Mouse (Mus musculus): ENCODE measurements around the gene Pdlim4.
"Not testable (repeated sequence)": the region's sequence is repeated elsewhere in the genome, so short reads cannot be mapped to it uniquely, and the experiment has no call there.

Pdlim4 gene

DNA sequence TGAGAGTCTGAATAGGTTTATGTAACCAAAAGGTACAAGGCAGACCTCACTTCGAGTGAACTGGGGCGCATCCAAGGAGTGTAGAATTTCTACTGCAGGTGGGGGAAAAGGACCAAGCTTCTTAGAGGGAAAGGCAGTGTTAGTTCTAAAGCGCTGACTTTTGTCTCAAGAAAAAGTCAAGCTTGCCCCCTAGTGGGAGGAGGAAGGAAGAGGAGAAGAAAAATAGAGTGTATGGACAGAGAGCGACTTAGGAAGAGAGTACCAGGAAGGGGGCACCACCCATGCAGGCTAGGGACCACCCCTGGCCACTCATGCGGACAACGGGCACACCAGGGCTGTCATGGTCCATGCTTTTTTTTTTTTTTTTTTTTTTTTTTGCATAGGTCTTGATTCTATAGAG, 14.6 kb downstream of the Pdlim4 start:
- peaks cover 13% of the 10 kb centered on the region for H3K27me3 ChIP-seq (ENCODE audit: insufficient read depth, low read length)
- peaks cover 46% of the 10 kb centered on the region for H3K4me1 ChIP-seq (replicated peaks; ENCODE audit: low read depth, low read length)
- TF ChIP-seq CTCF (conservative IDR thresholded peaks at IDR 0.05; ENCODE audit: low read length) (peak; percentile 44), POU5F1 (IDR thresholded peaks at IDR 0.05; ENCODE audit: borderline replicate concordance, low read length) (no peak), NANOG (IDR thresholded peaks at IDR 0.05; ENCODE audit: borderline replicate concordance, low read length) (no peak)
- H3K4me3 ChIP-seq (replicated peaks; ENCODE audit: low read length) = no peak overlapping the region
- H3K9me3 ChIP-seq (ENCODE audit: low read length) = no peaks in the 10 kb centered on the region
- no peaks in the 10 kb centered on the region for H3K36me3 ChIP-seq (ENCODE audit: insufficient read depth, low read length)

DNA sequence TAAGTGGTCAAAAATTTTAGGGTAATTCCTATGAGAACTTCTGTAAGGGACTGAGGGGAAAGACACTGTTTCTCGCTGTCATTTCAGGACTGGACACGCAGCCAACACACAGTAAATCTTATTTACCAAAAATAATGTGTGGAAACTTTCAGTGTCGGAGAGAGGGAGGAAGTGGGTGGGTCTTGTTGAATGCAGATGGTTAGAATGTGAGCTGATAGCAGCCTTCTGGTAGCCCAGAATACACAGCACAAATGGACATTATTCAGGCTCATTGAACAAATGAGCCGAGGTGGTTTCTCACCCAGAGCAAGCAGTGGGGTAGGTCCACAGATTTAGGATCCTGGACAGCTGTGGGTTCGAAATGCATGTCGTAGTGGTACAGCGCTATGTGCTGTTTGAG, 15.7 kb downstream of the Pdlim4 start:
- Histone ChIP-seq H3K9me3 (ENCODE audit: low read length) (no peaks in the 10 kb centered on the region), H3K4me1 (replicated peaks; ENCODE audit: low read depth, low read length) (peaks cover 34% of the 10 kb centered on the region), H3K27me3 (ENCODE audit: insufficient read depth, low read length) (peaks cover 13% of the 10 kb centered on the region), H3K36me3 (ENCODE audit: insufficient read depth, low read length) (no peaks in the 10 kb centered on the region), H3K4me3 (replicated peaks; ENCODE audit: low read length) (no peak overlapping the region)
- TF ChIP-seq CTCF (conservative IDR thresholded peaks at IDR 0.05; ENCODE audit: low read length) = no peak
- no peak for TF ChIP-seq POU5F1 (IDR thresholded peaks at IDR 0.05; ENCODE audit: borderline replicate concordance, low read length)
- no peak for TF ChIP-seq NANOG (IDR thresholded peaks at IDR 0.05; ENCODE audit: borderline replicate concordance, low read length)

DNA sequence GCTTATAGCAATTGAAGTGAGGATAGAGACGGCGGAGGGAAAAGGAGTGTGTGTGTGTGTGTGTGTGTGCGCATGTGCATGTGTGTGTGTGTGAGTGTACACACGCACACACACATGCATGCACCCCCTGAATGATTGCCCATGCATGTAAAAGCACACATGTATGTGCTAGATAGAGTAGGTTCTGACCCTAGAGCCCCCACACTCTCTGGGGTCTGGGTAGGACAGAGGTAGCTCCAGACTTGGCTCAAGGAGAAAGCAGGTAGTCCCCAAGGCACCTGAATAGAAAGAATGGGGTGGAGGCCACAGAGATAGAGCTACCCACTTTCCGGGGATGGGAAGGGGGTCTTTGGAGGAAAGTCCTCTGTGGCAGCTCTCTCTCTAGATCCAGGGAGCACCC, 16.7 kb downstream of the Pdlim4 start:
- peaks cover 24% of the 10 kb centered on the region for H3K4me1 ChIP-seq (replicated peaks; ENCODE audit: low read depth, low read length)
- H3K4me3 ChIP-seq (replicated peaks; ENCODE audit: low read length) = no peak overlapping the region
- H3K36me3 ChIP-seq (ENCODE audit: insufficient read depth, low read length) = no peaks in the 10 kb centered on the region
- peaks cover 13% of the 10 kb centered on the region for H3K27me3 ChIP-seq (ENCODE audit: insufficient read depth, low read length)
- H3K9me3 ChIP-seq (ENCODE audit: low read length) = no peaks in the 10 kb centered on the region
- TF ChIP-seq NANOG (IDR thresholded peaks at IDR 0.05; ENCODE audit: borderline replicate concordance, low read length) (no peak), POU5F1 (IDR thresholded peaks at IDR 0.05; ENCODE audit: borderline replicate concordance, low read length) (no peak), CTCF (conservative IDR thresholded peaks at IDR 0.05; ENCODE audit: low read length) (no peak)

DNA sequence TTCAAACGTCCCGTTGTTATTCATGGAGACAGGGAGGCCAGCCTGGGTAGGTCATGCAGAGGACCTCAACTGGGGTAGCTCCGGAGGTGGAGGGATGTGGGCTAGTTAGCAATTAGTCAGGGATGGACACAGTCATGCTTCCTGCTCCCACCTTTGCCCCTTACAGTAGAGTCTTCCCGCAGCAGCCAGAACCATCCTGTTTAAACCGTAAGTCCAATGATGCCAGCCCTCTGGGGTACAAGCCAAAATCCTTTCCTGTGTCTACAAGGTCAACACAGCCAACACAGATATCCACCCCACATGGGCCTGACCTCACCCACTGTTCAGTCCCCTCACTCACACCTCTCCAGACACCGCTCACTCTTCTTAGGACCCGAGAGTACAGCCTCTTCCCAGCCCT, 17.7 kb downstream of the Pdlim4 start:
- H3K9me3 ChIP-seq (ENCODE audit: low read length) = no peaks in the 10 kb centered on the region
- TF ChIP-seq POU5F1 (IDR thresholded peaks at IDR 0.05; ENCODE audit: borderline replicate concordance, low read length) (no peak), CTCF (conservative IDR thresholded peaks at IDR 0.05; ENCODE audit: low read length) (no peak), NANOG (IDR thresholded peaks at IDR 0.05; ENCODE audit: borderline replicate concordance, low read length) (no peak)
- H3K36me3 ChIP-seq (ENCODE audit: insufficient read depth, low read length) = no peaks in the 10 kb centered on the region
- H3K27me3 ChIP-seq (ENCODE audit: insufficient read depth, low read length) = peaks cover 13% of the 10 kb centered on the region
- H3K4me3 ChIP-seq (replicated peaks; ENCODE audit: low read length) = no peak overlapping the region
- H3K4me1 ChIP-seq (replicated peaks; ENCODE audit: low read depth, low read length) = peaks cover 16% of the 10 kb centered on the region

DNA sequence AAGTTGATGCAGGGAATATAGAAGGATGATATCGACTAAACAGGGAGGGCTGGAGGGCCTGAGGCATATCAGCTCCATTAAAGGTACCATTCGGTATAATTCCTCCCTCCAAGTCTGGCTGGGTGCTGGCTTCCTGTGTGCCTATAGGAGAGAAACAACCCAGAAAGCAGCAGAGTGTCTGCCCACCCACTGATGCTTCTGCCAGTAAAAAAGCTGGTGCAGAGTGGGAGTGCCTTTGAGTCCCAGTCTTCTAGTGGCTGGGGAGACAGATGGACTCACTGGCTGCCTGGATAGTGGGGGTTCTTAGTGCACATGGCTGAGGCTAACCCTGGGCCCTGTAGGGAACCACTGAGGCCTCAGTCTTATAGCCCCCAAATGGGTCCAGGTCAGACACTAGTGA, 18.6 kb downstream of the Pdlim4 start:
- no peaks in the 10 kb centered on the region for H3K9me3 ChIP-seq (ENCODE audit: low read length)

DNA sequence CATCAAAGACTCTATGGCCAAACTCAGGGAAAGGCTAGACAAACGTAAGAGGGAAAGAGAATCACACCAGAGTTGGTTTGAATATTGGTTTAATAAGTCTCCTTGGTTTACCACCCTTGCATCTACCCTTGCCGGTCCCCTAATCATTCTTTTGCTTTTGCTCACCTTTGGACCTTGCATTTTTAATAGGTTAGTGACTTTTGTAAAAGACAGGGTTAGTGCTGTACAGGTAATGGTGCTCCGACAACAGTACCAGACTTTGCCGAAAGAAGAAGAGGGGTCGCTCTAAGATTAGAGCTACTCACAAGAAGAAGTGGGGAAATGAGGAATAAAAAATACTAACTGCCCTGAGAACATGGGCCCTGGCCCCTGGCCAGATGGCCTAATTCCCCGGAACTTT, 28.1 kb downstream of the Pdlim4 start:
- TF ChIP-seq POU5F1 (IDR thresholded peaks at IDR 0.05; ENCODE audit: borderline replicate concordance, low read length) (no peak), CTCF (conservative IDR thresholded peaks at IDR 0.05; ENCODE audit: low read length) (no peak)
- Histone ChIP-seq H3K27me3 (ENCODE audit: insufficient read depth, low read length) (no peaks in the 10 kb centered on the region), H3K4me3 (replicated peaks; ENCODE audit: low read length) (no peak overlapping the region), H3K9me3 (ENCODE audit: low read length) (peaks cover 62% of the 10 kb centered on the region), H3K4me1 (replicated peaks; ENCODE audit: low read depth, low read length) (no peaks in the 10 kb centered on the region), H3K36me3 (ENCODE audit: insufficient read depth, low read length) (no peaks in the 10 kb centered on the region)

More for the DNA sequence above, 18.6 kb downstream of the Pdlim4 start:
- H3K27me3 ChIP-seq (ENCODE audit: insufficient read depth, low read length) = peaks cover 13% of the 10 kb centered on the region
- H3K4me3 ChIP-seq (replicated peaks; ENCODE audit: low read length) = no peak overlapping the region
- no peaks in the 10 kb centered on the region for H3K36me3 ChIP-seq (ENCODE audit: insufficient read depth, low read length)
- peaks cover 6% of the 10 kb centered on the region for H3K4me1 ChIP-seq (replicated peaks; ENCODE audit: low read depth, low read length)
- TF ChIP-seq CTCF (conservative IDR thresholded peaks at IDR 0.05; ENCODE audit: low read length) (no peak), POU5F1 (IDR thresholded peaks at IDR 0.05; ENCODE audit: borderline replicate concordance, low read length) (no peak)

DNA sequence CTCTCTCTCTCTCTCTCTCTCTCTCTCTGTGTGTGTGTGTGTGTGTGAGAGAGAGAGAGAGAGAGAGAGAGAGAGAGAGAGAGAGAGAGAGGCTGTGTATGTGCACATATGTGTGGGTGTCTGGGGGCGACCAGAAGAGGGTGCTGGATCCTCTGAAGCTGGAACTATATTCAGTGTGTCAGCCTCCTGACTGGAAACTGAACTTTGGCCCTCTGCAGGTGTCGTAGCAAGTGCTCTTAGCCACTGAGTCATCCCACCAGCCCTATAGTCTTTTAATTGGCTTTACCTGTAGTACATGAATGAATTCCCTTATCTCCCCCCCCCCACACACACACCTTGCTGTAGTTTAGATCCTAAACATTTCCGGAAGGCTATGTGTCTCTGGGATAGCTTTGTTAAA, 35.9 kb downstream of the Pdlim4 start:
- H3K27me3 ChIP-seq (ENCODE audit: insufficient read depth, low read length) = peaks cover 25% of the 10 kb centered on the region
- H3K4me1 ChIP-seq (replicated peaks; ENCODE audit: low read depth, low read length) = peaks cover 12% of the 10 kb centered on the region
- not testable (repeated sequence) for H3K4me3 ChIP-seq (replicated peaks; ENCODE audit: low read length); H3K36me3 ChIP-seq (ENCODE audit: insufficient read depth, low read length)
- peaks cover 14% of the 10 kb centered on the region for H3K9me3 ChIP-seq (ENCODE audit: low read length)

DNA sequence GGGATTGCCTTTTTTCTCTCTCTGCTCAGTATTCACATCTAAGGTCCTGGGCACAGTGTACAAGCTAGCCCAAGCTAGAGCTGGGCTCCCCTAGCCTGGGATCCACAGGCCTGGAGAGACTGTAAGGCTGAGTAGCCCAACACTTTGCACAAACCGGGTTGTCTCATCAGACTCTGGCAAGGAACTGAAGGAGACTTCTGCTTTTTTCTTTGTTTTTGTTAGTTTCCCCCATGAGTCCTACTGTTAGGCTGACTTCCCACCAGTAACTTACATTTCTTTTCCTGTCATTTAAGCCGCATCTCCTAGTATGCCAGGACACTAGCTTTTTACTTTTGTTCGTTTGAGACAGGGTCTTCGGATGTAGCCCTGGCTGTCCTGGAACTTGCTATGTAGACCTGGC, 39.8 kb downstream of the Pdlim4 start:
- H3K36me3 ChIP-seq (ENCODE audit: insufficient read depth, low read length) = no peaks in the 10 kb centered on the region
- TF ChIP-seq NANOG (IDR thresholded peaks at IDR 0.05; ENCODE audit: borderline replicate concordance, low read length) (no peak), POU5F1 (IDR thresholded peaks at IDR 0.05; ENCODE audit: borderline replicate concordance, low read length) (no peak), CTCF (conservative IDR thresholded peaks at IDR 0.05; ENCODE audit: low read length) (no peak)
- H3K27me3 ChIP-seq (ENCODE audit: insufficient read depth, low read length) = peaks cover 59% of the 10 kb centered on the region
- no peaks in the 10 kb centered on the region; the same call in 1 of the 2 replicates for H3K9me3 ChIP-seq (ENCODE audit: low read length)
- H3K4me1 ChIP-seq (replicated peaks; ENCODE audit: low read depth, low read length) = peaks cover 17% of the 10 kb centered on the region
- peak overlapping the region; percentile 76; the same call in 1 of the 2 replicates for H3K4me3 ChIP-seq (replicated peaks; ENCODE audit: low read length)

DNA sequence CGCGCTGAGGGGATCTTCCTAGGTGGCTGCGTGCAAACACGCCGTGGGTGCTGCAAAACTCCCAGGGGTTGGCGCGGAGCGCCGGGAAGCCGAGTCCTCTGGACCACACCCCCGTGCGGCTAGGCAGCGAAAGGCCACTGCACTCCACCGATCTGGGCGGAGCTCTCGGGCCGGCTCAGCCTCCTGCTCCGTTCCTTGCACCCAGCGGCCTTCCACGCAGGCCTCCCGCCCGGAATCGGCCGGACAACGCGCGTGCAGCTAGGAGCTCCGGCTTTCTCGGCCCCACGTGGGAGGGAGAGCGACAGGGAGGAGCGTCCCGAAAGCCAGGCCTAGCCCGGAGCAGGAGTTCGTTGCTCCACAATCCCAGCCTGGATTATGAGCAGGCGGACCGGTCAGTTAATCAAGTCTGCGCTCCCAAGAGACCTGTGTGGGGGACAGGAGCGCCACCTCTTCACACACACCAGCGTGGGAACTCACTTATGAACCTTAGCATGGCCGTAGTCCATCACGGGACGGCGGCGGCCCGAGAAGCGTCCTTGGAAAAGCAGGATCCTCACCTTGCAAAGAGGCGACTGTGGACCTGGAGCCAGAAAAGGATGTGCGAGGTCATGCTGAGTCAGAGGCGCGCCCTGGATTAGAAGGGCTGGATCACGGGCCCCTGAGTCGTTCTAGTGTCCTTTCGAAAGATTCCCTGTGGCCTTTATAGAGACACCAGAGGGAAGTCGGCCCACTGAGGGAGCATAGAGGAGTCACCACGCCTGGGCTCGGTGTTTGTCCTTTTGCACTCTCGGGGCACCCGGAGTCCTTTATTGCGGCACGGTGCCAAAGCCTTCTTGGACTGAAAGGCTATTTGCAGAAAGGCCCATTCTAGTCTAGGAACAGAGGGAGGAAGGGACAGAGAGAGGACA, 40.5 kb downstream of the Pdlim4 start, which contains the start of gene Slc22a4:
Gene Slc22a4 (minus strand): TSS at position 47 of the 908 bp plus-strand sequence.
- Histone ChIP-seq H3K4me1 (replicated peaks; ENCODE audit: low read depth, low read length) (peaks cover 17% of the 10 kb centered on the region), H3K27me3 (ENCODE audit: insufficient read depth, low read length) (peaks cover 59% of the 10 kb centered on the region), H3K36me3 (ENCODE audit: insufficient read depth, low read length) (no peaks in the 10 kb centered on the region), H3K9me3 (ENCODE audit: low read length) (no peaks in the 10 kb centered on the region; the same call in 1 of the 2 replicates), H3K4me3 (replicated peaks; ENCODE audit: low read length) (peak within 1 kb of the TSS; percentile 76)
- TF ChIP-seq CTCF (conservative IDR thresholded peaks at IDR 0.05; ENCODE audit: low read length) (no peak), POU5F1 (IDR thresholded peaks at IDR 0.05; ENCODE audit: borderline replicate concordance, low read length) (no peak), NANOG (IDR thresholded peaks at IDR 0.05; ENCODE audit: borderline replicate concordance, low read length) (no peak)

All from E14TG2a.4 (cell line).